Mouse (Mus musculus) right cerebral cortex, postnatal 36 days (tissue): ENCODE results near the gene Kmt2a.

Experiments
- DNase-seq, 2 experiments: peaks; one replicate each; pipeline ENCODE4 v3.0.0; 2022; ENCODE audit warnings: low spot score in 2 of 2, mixed read lengths in 1 of 2

The Kmt2a gene

GRCm38 (mm10) chr9:44881221-44881871 is at the start of gene Kmt2a:
Gene Kmt2a (minus strand): TSS chr9:44881296.
- peak; percentile 94 to 97 for DNase-seq

- no peak for DNase-seq
Observed at GRCm38 (mm10) chr9:44921543-44921942, 40.4 kb upstream of the Kmt2a start.

- peak in 1 of 2 experiments; percentile 58 for DNase-seq
Observed at GRCm38 (mm10) chr9:44921123-44921468, 40.0 kb upstream of the Kmt2a start.

- peak; percentile 75 to 78 for DNase-seq
Observed at GRCm38 (mm10) chr9:44920374-44921122, 39.5 kb upstream of the Kmt2a start, which contains the start of gene Atp5l. Gene Atp5l (minus strand): TSS chr9:44920742.

- DNase-seq, result no peak
Observed at GRCm38 (mm10) chr9:44919606-44920005, 38.5 kb upstream of the Kmt2a start.

GRCm38 (mm10) chr9:44916196-44916595 is 35.1 kb upstream of the Kmt2a start:
- no peak for DNase-seq

- no peak for DNase-seq
Observed at GRCm38 (mm10) chr9:44914706-44915105, 33.6 kb upstream of the Kmt2a start.

- DNase-seq, result no peak
Observed at GRCm38 (mm10) chr9:44911365-44911764, 30.3 kb upstream of the Kmt2a start.

- DNase-seq, result peak; percentile 80 to 86
Observed at GRCm38 (mm10) chr9:44905620-44906019, 24.5 kb upstream of the Kmt2a start.

- peak; percentile 84 to 91 for DNase-seq
Observed at GRCm38 (mm10) chr9:44904964-44905363, 23.9 kb upstream of the Kmt2a start.

- no peak for DNase-seq
Observed at GRCm38 (mm10) chr9:44903856-44904255, 22.8 kb upstream of the Kmt2a start.

- no peak for DNase-seq
Observed at GRCm38 (mm10) chr9:44900402-44900801, 19.3 kb upstream of the Kmt2a start.

- DNase-seq, result no peak
Observed at GRCm38 (mm10) chr9:44899716-44900115, 18.6 kb upstream of the Kmt2a start.

GRCm38 (mm10) chr9:44897024-44897423 is 15.9 kb upstream of the Kmt2a start:
- no peak for DNase-seq

- DNase-seq, result no peak
Observed at GRCm38 (mm10) chr9:44892664-44893063, 11.6 kb upstream of the Kmt2a start.

- DNase-seq, result no peak
Observed at GRCm38 (mm10) chr9:44891210-44891609, 10.1 kb upstream of the Kmt2a start.

GRCm38 (mm10) chr9:44890122-44890521 is 9.0 kb upstream of the Kmt2a start:
- no peak for DNase-seq

- DNase-seq, result no peak
Observed at GRCm38 (mm10) chr9:44888114-44888624, 7.1 kb upstream of the Kmt2a start.

GRCm38 (mm10) chr9:44882981-44883569 is 2.0 kb upstream of the Kmt2a start:
- DNase-seq, result peak; percentile 36 to 61

- DNase-seq, result no peak
Observed at GRCm38 (mm10) chr9:44882436-44882980, 1.4 kb upstream of the Kmt2a start.

- DNase-seq, result peak; percentile 66 to 69
Observed at GRCm38 (mm10) chr9:44881941-44882435, 892 bp upstream of the Kmt2a start.
